Mouse (Mus musculus): Measurements from ENCODE around the gene Olfr802. TPM values are rescaled to one million over a fixed set of nuclear protein-coding genes. Genes with fewer than 3 reads are reported as not detected.

The Olfr802 gene
- polyA plus RNA-seq (2014; fragmentation: Illumina TruSeq; extraction: RNeasy Lipid Tissue Mini Kit (QIAGEN cat#74804); ENCODE audit: low read depth, low replicate concordance) = not detected

DNA sequence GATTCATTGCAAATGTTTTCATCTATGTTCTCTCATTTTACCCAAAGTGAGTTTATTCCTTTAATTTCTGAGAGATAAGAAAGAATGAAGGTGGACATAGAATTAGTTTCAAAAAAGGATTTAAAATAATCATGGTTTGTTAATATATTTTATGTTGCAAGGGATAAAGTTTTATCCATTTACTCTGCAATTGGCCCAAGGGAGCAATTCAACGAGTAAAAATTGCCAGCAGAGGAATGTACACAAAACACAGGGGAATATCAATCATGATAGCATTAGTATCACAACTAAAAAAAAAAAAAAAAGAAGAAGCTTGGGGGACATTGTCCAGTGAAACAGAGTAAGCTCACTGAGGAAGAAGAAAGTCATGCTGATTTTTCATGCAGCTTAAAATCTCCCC, at the start of gene Olfr802:
Gene Olfr802, minus strand, starts transcription at position 101 of the 400 bp plus-strand sequence.

DNA sequence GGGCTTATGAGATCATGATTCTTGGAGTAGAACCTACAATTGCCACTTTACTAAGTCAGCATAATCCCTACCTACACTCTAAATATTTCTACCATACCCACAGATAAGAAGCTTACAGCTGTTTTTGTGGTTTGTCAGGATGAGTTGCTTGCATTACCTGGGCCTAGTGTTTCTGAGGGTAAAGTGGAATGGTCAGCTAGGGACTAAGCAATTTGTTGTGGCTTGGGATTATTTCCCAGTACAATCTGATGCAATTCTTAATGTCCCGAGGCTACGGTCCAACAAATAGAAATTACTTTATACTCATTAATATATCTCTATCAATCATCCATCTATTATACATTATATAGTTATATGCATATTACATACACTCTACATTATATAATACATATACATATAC, 41.3 kb upstream of the Olfr802 start, which contains the start of gene Olfr805:
Gene Olfr805, minus strand, starts transcription at position 101 of the 400 bp plus-strand sequence.

DNA sequence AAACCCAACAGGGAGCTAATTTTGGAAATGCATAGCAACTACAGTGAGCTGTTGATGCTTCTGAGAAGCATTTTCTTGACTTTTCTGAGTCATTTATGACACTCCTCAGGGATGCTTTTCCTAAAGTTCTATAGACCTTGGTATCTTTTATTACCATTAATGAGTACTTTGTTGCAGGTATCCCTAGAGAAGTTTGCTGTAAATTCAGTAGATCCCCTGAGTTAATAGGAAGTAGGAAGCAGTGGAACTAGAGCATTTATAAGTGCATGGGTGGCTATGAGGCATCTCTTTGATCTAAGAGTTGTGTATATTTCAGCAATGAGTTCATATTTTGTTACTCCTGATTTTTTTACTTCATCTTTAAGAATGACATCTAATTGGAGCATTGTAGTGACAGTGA, 14.9 kb upstream of the Olfr802 start, which contains the start of gene Olfr804:
Gene Olfr804, plus strand, starts transcription at position 301 of the 400 bp plus-strand sequence.

DNA sequence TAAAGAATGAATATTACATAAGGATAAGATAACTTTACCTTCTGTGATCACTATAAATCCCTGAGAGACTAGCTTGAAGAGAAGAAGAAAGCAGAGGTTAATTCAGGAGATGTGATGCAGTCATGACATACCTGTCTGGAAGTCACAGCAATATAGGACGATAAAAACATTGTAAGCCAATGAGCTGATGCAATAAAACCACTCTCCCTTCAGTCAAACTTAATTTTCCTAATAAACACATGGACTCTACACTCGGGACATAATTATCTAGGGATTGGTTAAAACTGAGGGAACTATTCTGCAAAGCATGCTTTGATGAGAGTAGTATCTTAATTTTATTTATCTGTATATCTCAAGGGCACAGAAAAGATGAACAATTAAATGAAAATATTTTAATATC, 6.2 kb upstream of the Olfr802 start, which contains the start of gene Olfr803:
Gene Olfr803, minus strand, starts transcription at position 101 of the 400 bp plus-strand sequence.

DNA sequence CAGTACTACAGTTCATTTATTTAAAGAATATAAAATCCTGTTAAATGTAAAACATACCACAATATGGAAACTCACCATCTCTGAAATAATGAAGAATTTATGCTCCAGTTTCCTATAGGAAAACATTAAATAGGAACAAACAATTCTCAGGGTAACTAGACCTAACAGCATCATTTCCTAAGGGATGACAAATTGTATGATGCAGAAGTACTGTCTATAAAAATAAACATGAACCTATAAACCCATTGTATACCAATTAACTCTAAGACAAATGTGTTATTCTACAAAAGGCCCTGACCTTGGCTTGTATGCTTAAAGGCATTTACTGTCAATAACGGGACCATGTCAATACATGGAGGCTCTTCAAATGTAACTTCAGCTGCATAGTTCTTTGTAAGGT, 14.2 kb downstream of the Olfr802 start, which contains the start of gene Olfr801:
Gene Olfr801, minus strand, starts transcription at position 101 of the 400 bp plus-strand sequence.

DNA sequence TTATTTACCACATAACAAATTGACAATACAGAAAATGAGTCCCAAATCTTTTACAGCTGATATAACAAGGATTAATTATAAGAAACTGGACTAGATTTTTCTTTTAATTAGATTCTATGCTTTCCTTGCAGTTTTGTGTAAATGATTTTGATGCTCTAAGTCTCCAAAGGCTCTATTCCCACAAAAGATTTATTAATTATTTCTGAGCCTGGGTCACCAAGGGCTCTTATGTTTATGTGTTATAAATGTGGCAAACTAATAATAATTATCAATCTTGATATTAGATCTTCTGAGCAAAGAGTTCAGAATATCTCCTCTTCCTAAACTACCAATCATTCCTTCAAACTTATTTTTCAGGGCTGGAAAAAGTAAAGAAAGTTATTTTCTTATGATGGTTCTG, 30.6 kb downstream of the Olfr802 start, which contains the start of gene Olfr800:
Gene Olfr800, plus strand, starts transcription at position 301 of the 400 bp plus-strand sequence.

DNA sequence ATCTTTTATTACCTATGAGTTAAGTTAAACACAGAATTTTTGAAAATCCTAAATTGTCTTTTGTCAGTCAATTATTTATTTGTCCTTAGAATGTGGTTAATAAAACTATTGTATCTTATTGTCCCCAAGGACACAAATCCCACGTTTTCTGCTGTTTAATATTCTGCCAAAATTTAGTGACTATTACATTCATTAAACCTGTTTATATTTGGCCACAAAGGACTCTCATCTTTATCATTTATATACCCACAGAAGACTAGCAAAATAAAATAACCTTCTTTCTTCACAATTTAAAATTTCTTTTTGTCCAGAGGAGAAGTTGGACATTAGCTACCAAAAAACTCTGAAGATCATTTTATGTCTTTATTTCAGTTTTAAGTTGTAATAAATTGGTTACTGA, 50.8 kb downstream of the Olfr802 start, which contains the start of gene Olfr799:
Gene Olfr799, plus strand, starts transcription at position 301 of the 400 bp plus-strand sequence.

DNA sequence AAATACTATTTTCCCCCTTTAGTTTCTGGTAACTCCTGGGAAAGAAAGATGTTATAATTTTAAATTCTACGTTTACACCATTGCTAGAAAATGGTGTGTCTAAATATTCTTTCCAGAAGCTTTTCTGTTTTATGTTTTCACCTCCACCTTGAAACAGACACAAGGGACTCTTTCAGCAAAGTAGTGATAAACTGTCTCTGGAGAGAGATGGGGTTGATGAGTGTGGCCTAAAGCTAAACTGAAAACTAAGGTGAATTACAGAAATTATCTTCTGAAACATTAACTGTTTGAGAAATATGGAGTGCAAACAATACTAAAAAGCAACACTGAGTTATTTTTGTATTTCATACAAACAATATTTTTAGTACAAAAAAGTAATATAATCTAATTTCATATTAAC, 60.1 kb downstream of the Olfr802 start, which contains the start of gene Olfr798:
Gene Olfr798, minus strand, starts transcription at position 101 of the 400 bp plus-strand sequence.

Other genes with a start within 250 kb of the Olfr802 start
- gene Olfr787, start 226.3 kb downstream of the Olfr802 start, polyA plus RNA-seq (2014; fragmentation: Illumina TruSeq; extraction: RNeasy Lipid Tissue Mini Kit (QIAGEN cat#74804); ENCODE audit: low read depth, low replicate concordance) = not detected
- gene Olfr788, start 217.2 kb downstream of the Olfr802 start, polyA plus RNA-seq (2014; fragmentation: Illumina TruSeq; extraction: RNeasy Lipid Tissue Mini Kit (QIAGEN cat#74804); ENCODE audit: low read depth, low replicate concordance) = not detected
- gene Olfr789, start 203.4 kb downstream of the Olfr802 start, polyA plus RNA-seq (2014; fragmentation: Illumina TruSeq; extraction: RNeasy Lipid Tissue Mini Kit (QIAGEN cat#74804); ENCODE audit: low read depth, low replicate concordance) = not detected
- not detected for gene Olfr790, start 189.7 kb downstream of the Olfr802 start, polyA plus RNA-seq (2014; fragmentation: Illumina TruSeq; extraction: RNeasy Lipid Tissue Mini Kit (QIAGEN cat#74804); ENCODE audit: low read depth, low replicate concordance)
- not detected for gene Olfr791, start 166.4 kb downstream of the Olfr802 start, polyA plus RNA-seq (2014; fragmentation: Illumina TruSeq; extraction: RNeasy Lipid Tissue Mini Kit (QIAGEN cat#74804); ENCODE audit: low read depth, low replicate concordance)
- not detected for gene Olfr792, start 149.0 kb downstream of the Olfr802 start, polyA plus RNA-seq (2014; fragmentation: Illumina TruSeq; extraction: RNeasy Lipid Tissue Mini Kit (QIAGEN cat#74804); ENCODE audit: low read depth, low replicate concordance)
- gene Olfr794, start 120.5 kb downstream of the Olfr802 start, polyA plus RNA-seq (2014; fragmentation: Illumina TruSeq; extraction: RNeasy Lipid Tissue Mini Kit (QIAGEN cat#74804); ENCODE audit: low read depth, low replicate concordance) = not detected
- gene Olfr796, start 75.6 kb downstream of the Olfr802 start, polyA plus RNA-seq (2014; fragmentation: Illumina TruSeq; extraction: RNeasy Lipid Tissue Mini Kit (QIAGEN cat#74804); ENCODE audit: low read depth, low replicate concordance) = not detected
- not detected for gene Olfr798, start 60.2 kb downstream of the Olfr802 start, polyA plus RNA-seq (2014; fragmentation: Illumina TruSeq; extraction: RNeasy Lipid Tissue Mini Kit (QIAGEN cat#74804); ENCODE audit: low read depth, low replicate concordance)
- gene Olfr799, start 50.7 kb downstream of the Olfr802 start, polyA plus RNA-seq (2014; fragmentation: Illumina TruSeq; extraction: RNeasy Lipid Tissue Mini Kit (QIAGEN cat#74804); ENCODE audit: low read depth, low replicate concordance) = not detected
- gene Olfr800, start 30.5 kb downstream of the Olfr802 start, polyA plus RNA-seq (2014; fragmentation: Illumina TruSeq; extraction: RNeasy Lipid Tissue Mini Kit (QIAGEN cat#74804); ENCODE audit: low read depth, low replicate concordance) = not detected
- gene Olfr801, start 14.3 kb downstream of the Olfr802 start, polyA plus RNA-seq (2014; fragmentation: Illumina TruSeq; extraction: RNeasy Lipid Tissue Mini Kit (QIAGEN cat#74804); ENCODE audit: low read depth, low replicate concordance) = not detected
- not detected for gene Olfr803, start 6.1 kb upstream of the Olfr802 start, polyA plus RNA-seq (2014; fragmentation: Illumina TruSeq; extraction: RNeasy Lipid Tissue Mini Kit (QIAGEN cat#74804); ENCODE audit: low read depth, low replicate concordance)
- not detected for gene Olfr804, start 15.0 kb upstream of the Olfr802 start, polyA plus RNA-seq (2014; fragmentation: Illumina TruSeq; extraction: RNeasy Lipid Tissue Mini Kit (QIAGEN cat#74804); ENCODE audit: low read depth, low replicate concordance)
- gene Olfr805, start 41.2 kb upstream of the Olfr802 start, polyA plus RNA-seq (2014; fragmentation: Illumina TruSeq; extraction: RNeasy Lipid Tissue Mini Kit (QIAGEN cat#74804); ENCODE audit: low read depth, low replicate concordance) = not detected
- gene Olfr806, start 53.8 kb upstream of the Olfr802 start, polyA plus RNA-seq (2014; fragmentation: Illumina TruSeq; extraction: RNeasy Lipid Tissue Mini Kit (QIAGEN cat#74804); ENCODE audit: low read depth, low replicate concordance) = not detected
- gene Olfr807, start 69.6 kb upstream of the Olfr802 start, polyA plus RNA-seq (2014; fragmentation: Illumina TruSeq; extraction: RNeasy Lipid Tissue Mini Kit (QIAGEN cat#74804); ENCODE audit: low read depth, low replicate concordance) = not detected
- not detected for gene Olfr808, start 77.3 kb upstream of the Olfr802 start, polyA plus RNA-seq (2014; fragmentation: Illumina TruSeq; extraction: RNeasy Lipid Tissue Mini Kit (QIAGEN cat#74804); ENCODE audit: low read depth, low replicate concordance)
- gene Olfr809, start 86.5 kb upstream of the Olfr802 start, polyA plus RNA-seq (2014; fragmentation: Illumina TruSeq; extraction: RNeasy Lipid Tissue Mini Kit (QIAGEN cat#74804); ENCODE audit: low read depth, low replicate concordance) = not detected
- not detected for gene Olfr810, start 106.7 kb upstream of the Olfr802 start, polyA plus RNA-seq (2014; fragmentation: Illumina TruSeq; extraction: RNeasy Lipid Tissue Mini Kit (QIAGEN cat#74804); ENCODE audit: low read depth, low replicate concordance)
- gene Olfr811, start 116.2 kb upstream of the Olfr802 start, polyA plus RNA-seq (2014; fragmentation: Illumina TruSeq; extraction: RNeasy Lipid Tissue Mini Kit (QIAGEN cat#74804); ENCODE audit: low read depth, low replicate concordance) = not detected
- not detected for gene Olfr812, start 157.9 kb upstream of the Olfr802 start, polyA plus RNA-seq (2014; fragmentation: Illumina TruSeq; extraction: RNeasy Lipid Tissue Mini Kit (QIAGEN cat#74804); ENCODE audit: low read depth, low replicate concordance)
- not detected for gene Olfr813, start 167.2 kb upstream of the Olfr802 start, polyA plus RNA-seq (2014; fragmentation: Illumina TruSeq; extraction: RNeasy Lipid Tissue Mini Kit (QIAGEN cat#74804); ENCODE audit: low read depth, low replicate concordance)
- gene Olfr814, start 191.7 kb upstream of the Olfr802 start, polyA plus RNA-seq (2014; fragmentation: Illumina TruSeq; extraction: RNeasy Lipid Tissue Mini Kit (QIAGEN cat#74804); ENCODE audit: low read depth, low replicate concordance) = not detected
- gene Olfr815, start 217.7 kb upstream of the Olfr802 start, polyA plus RNA-seq (2014; fragmentation: Illumina TruSeq; extraction: RNeasy Lipid Tissue Mini Kit (QIAGEN cat#74804); ENCODE audit: low read depth, low replicate concordance) = not detected
- gene Olfr816, start 227.4 kb upstream of the Olfr802 start, polyA plus RNA-seq (2014; fragmentation: Illumina TruSeq; extraction: RNeasy Lipid Tissue Mini Kit (QIAGEN cat#74804); ENCODE audit: low read depth, low replicate concordance) = not detected